Mouse (Mus musculus): ENCODE results near the gene March10.

DNA sequence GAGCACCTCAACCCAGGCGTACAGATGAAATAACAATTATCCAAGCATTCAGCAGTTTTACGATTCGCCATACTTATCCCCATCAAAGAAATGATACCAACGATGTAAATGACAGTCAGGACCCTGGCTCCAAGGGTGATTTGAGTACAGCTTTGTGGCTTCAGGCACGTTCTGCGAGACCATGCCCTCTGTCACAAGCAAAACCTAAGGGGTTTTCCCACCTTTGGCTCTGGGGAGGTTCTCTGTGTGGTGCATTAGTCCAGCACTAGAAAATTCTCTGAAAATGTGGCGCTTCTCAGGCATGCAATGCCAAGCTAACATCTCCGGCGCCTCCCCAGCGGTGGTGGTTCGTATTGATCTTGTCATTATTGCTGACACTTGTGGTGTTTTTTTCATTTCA, 47.1 kb downstream of the March10 start:
- no peak for TF ChIP-seq CTCF (IDR thresholded peaks at IDR 0.05; ENCODE audit: extremely low read depth, insufficient read length, insufficient replicate concordance, low read depth, low read length)
- TF ChIP-seq POLR2A (IDR thresholded peaks at IDR 0.05; ENCODE audit: low read depth, low read length): no peak

Data from small intestine, adult 2 months (tissue).